Mouse (Mus musculus) MEL (cell line): ENCODE results near the gene Podnl1.

ENCODE experiments used
- CHD2 ChIP-seq: IDR thresholded peaks from 2 replicates; pipeline ENCODE4 v1.6.1; 2011; ENCODE audit warnings: low read length, improper control_type of control experiment
- CTCF ChIP-seq, 3 experiments: IDR thresholded peaks in 2 of 3; conservative IDR thresholded peaks in 1 of 3; 2 replicates each; pipeline ENCODE4 v1.5.1; 2011 to 2012; ENCODE audit warnings: low read length in 3 of 3, low read depth in 2 of 3, mild to moderate bottlenecking in 2 of 3, improper control_type of control experiment in 1 of 3, inconsistent platforms in 1 of 3, mixed read lengths in 1 of 3, moderate library complexity in 1 of 3; ENCODE audit not compliant: control insufficient read depth in 1 of 3, insufficient read depth in 1 of 3, poor library complexity in 1 of 3, severe bottlenecking in 1 of 3
- E2F4 ChIP-seq: IDR thresholded peaks from 2 replicates; pipeline ENCODE4 v1.6.1; 2011; ENCODE audit warnings: low read depth, low read length, improper control_type of control experiment, borderline replicate concordance
- EP300 ChIP-seq, 2 experiments: IDR thresholded peaks; 2 replicates each; pipeline ENCODE4 v1.6.1; 2011; ENCODE audit warnings: improper control_type of control experiment in 2 of 2, low read length in 2 of 2, low read depth in 1 of 2, mild to moderate bottlenecking in 1 of 2
- GATA1 ChIP-seq: IDR thresholded peaks from 2 replicates; pipeline ENCODE4 v1.6.1; 2011; ENCODE audit warnings: low read depth, low read length, improper control_type of control experiment
- MXI1 ChIP-seq: IDR thresholded peaks from 2 replicates; pipeline ENCODE4 v1.6.1; 2011; ENCODE audit warnings: mild to moderate bottlenecking, low read depth, low read length, improper control_type of control experiment
- POLR2A ChIP-seq, 2 experiments: IDR thresholded peaks; 2 replicates each; pipeline ENCODE4 v1.6.1; 2011 to 2012; ENCODE audit warnings: low read length in 2 of 2, mild to moderate bottlenecking in 2 of 2, control low read depth in 1 of 2, improper control_type of control experiment in 1 of 2, low read depth in 1 of 2, moderate library complexity in 1 of 2; ENCODE audit not compliant: control insufficient read depth in 1 of 2, insufficient read depth in 1 of 2, poor library complexity in 1 of 2
- POLR2AphosphoS2 ChIP-seq: IDR thresholded peaks from 2 replicates; pipeline ENCODE4 v1.6.1; 2011; ENCODE audit warnings: low read length, improper control_type of control experiment
- RAD21 ChIP-seq: IDR thresholded peaks from 2 replicates; pipeline ENCODE4 v1.6.1; 2011; ENCODE audit warnings: mild to moderate bottlenecking, low read depth, low read length, improper control_type of control experiment
- TBP ChIP-seq: IDR thresholded peaks from 2 replicates; pipeline ENCODE4 v1.8.0; 2011; ENCODE audit warnings: low read depth, low read length, improper control_type of control experiment
- UBTF ChIP-seq: IDR thresholded peaks from 2 replicates; pipeline ENCODE4 v1.6.1; 2012; ENCODE audit warnings: low read depth, mild to moderate bottlenecking, inconsistent platforms, low read length, improper control_type of control experiment, moderate library complexity, borderline replicate concordance; ENCODE audit not compliant: insufficient read depth
- USF1 ChIP-seq: IDR thresholded peaks from 2 replicates; pipeline ENCODE4 v1.6.1; 2014; ENCODE audit warnings: low read depth, mild to moderate bottlenecking, inconsistent platforms, low read length, improper control_type of control experiment, moderate library complexity
- ZC3H11A ChIP-seq: IDR thresholded peaks from 2 replicates; pipeline ENCODE4 v1.6.1; 2012; ENCODE audit warnings: low read depth, mild to moderate bottlenecking, inconsistent platforms, low read length, improper control_type of control experiment
- ZNF384 ChIP-seq: IDR thresholded peaks from 2 replicates; pipeline ENCODE4 v1.6.1; 2012; ENCODE audit warnings: low read depth, mild to moderate bottlenecking, inconsistent platforms, low read length, improper control_type of control experiment

DNA sequence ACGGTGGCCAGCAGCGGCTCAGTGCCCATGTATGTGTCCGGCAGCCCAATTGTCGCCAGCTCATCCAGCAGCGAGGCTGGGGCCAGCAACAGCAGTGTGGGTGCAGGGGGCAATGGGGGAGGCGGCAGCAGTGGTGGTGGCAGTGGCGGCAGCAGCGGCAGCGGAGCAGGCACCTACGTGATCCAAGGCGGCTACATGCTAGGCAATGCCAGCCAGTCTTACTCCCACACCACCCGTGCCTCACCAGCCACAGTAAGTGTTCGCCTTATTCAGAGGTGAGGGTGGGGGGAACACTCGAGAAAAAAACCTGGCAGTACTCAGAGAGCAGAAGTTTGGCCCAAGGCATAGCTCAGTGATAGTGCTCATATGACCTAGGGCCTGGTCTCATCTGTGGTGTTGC, 38.0 kb upstream of the Podnl1 start:
- no peak for TF ChIP-seq CTCF (IDR thresholded peaks at IDR 0.05 in 2 of 3, conservative IDR thresholded peaks at IDR 0.05 in 1 of 3; ENCODE audit: control insufficient read depth in 1 of 3, insufficient read depth in 1 of 3, low read depth in 2 of 3, low read length in 3 of 3, poor library complexity in 1 of 3, severe bottlenecking in 1 of 3)
- no peak for TF ChIP-seq POLR2A (IDR thresholded peaks at IDR 0.05; ENCODE audit: control insufficient read depth in 1 of 2, insufficient read depth in 1 of 2, low read depth in 1 of 2, low read length in 2 of 2, poor library complexity in 1 of 2)
- TF ChIP-seq GATA1, result no peak
- no peak for TF ChIP-seq POLR2AphosphoS2
- no peak for TF ChIP-seq USF1
- no peak for TF ChIP-seq TBP
- TF ChIP-seq UBTF, result no peak
- TF ChIP-seq ZNF384, result no peak
- no peak for TF ChIP-seq EP300 (IDR thresholded peaks at IDR 0.05; ENCODE audit: low read depth in 1 of 2, low read length in 2 of 2)
- TF ChIP-seq ZC3H11A, result no peak
- TF ChIP-seq RAD21, result no peak
- no peak for TF ChIP-seq E2F4
- no peak for TF ChIP-seq CHD2
- TF ChIP-seq MXI1, result no peak
